Mouse (Mus musculus): ENCODE data around the gene Stxbp3.

Gene Stxbp3

GRCm38 (mm10) chr3:108860786-108861185, 20.5 kb upstream of the Stxbp3 start:
- Histone ChIP-seq H3K27me3 (ENCODE audit: insufficient read depth, low read length) (peaks cover 5% of the 10 kb centered on the region), H3K9me3 (ENCODE audit: low read length) (no peaks in the 10 kb centered on the region), H3K4me1 (replicated peaks; ENCODE audit: low read depth, low read length) (peaks cover 32% of the 10 kb centered on the region), H3K4me3 (replicated peaks; ENCODE audit: low read length) (no peak overlapping the region), H3K36me3 (ENCODE audit: insufficient read depth, low read length) (no peaks in the 10 kb centered on the region)
- TF ChIP-seq NANOG (IDR thresholded peaks at IDR 0.05; ENCODE audit: borderline replicate concordance, low read length) (no peak), POU5F1 (IDR thresholded peaks at IDR 0.05; ENCODE audit: borderline replicate concordance, low read length) (no peak), CTCF (conservative IDR thresholded peaks at IDR 0.05; ENCODE audit: low read length) (no peak)

GRCm38 (mm10) chr3:108858231-108858770, 18.0 kb upstream of the Stxbp3 start:
- peaks cover 41% of the 10 kb centered on the region for H3K4me1 ChIP-seq (replicated peaks; ENCODE audit: low read depth, low read length)
- H3K4me3 ChIP-seq (replicated peaks; ENCODE audit: low read length), result no peak overlapping the region
- TF ChIP-seq NANOG (IDR thresholded peaks at IDR 0.05; ENCODE audit: borderline replicate concordance, low read length) (no peak), POU5F1 (IDR thresholded peaks at IDR 0.05; ENCODE audit: borderline replicate concordance, low read length) (no peak), CTCF (conservative IDR thresholded peaks at IDR 0.05; ENCODE audit: low read length) (no peak)
- H3K9me3 ChIP-seq (ENCODE audit: low read length), result no peaks in the 10 kb centered on the region
- no peaks in the 10 kb centered on the region for H3K36me3 ChIP-seq (ENCODE audit: insufficient read depth, low read length)
- H3K27me3 ChIP-seq (ENCODE audit: insufficient read depth, low read length), result peaks cover 24% of the 10 kb centered on the region

- TF ChIP-seq CTCF (conservative IDR thresholded peaks at IDR 0.05; ENCODE audit: low read length) (no peak), POU5F1 (IDR thresholded peaks at IDR 0.05; ENCODE audit: borderline replicate concordance, low read length) (no peak), NANOG (IDR thresholded peaks at IDR 0.05; ENCODE audit: borderline replicate concordance, low read length) (no peak)
- H3K9me3 ChIP-seq (ENCODE audit: low read length), result no peaks in the 10 kb centered on the region
- peaks cover 24% of the 10 kb centered on the region for H3K27me3 ChIP-seq (ENCODE audit: insufficient read depth, low read length)
These were observed 17.4 kb upstream of the Stxbp3 start for GRCm38 (mm10) chr3:108857714-108858113.

GRCm38 (mm10) chr3:108857124-108857470, 16.8 kb upstream of the Stxbp3 start:
- Histone ChIP-seq H3K36me3 (ENCODE audit: insufficient read depth, low read length) (no peaks in the 10 kb centered on the region), H3K27me3 (ENCODE audit: insufficient read depth, low read length) (peaks cover 27% of the 10 kb centered on the region), H3K4me1 (replicated peaks; ENCODE audit: low read depth, low read length) (peaks cover 43% of the 10 kb centered on the region), H3K9me3 (ENCODE audit: low read length) (no peaks in the 10 kb centered on the region), H3K4me3 (replicated peaks; ENCODE audit: low read length) (no peak overlapping the region)
- peak; percentile 21; the same call in 1 of the 2 replicates for TF ChIP-seq NANOG (IDR thresholded peaks at IDR 0.05; ENCODE audit: borderline replicate concordance, low read length)
- TF ChIP-seq POU5F1 (IDR thresholded peaks at IDR 0.05; ENCODE audit: borderline replicate concordance, low read length), result no peak

More at GRCm38 (mm10) chr3:108857714-108858113, 17.4 kb upstream of the Stxbp3 start:
- Histone ChIP-seq H3K36me3 (ENCODE audit: insufficient read depth, low read length) (no peaks in the 10 kb centered on the region), H3K4me1 (replicated peaks; ENCODE audit: low read depth, low read length) (peaks cover 41% of the 10 kb centered on the region), H3K4me3 (replicated peaks; ENCODE audit: low read length) (no peak overlapping the region)

- H3K4me3 ChIP-seq (replicated peaks; ENCODE audit: low read length), result no peak overlapping the region
- no peak for TF ChIP-seq NANOG (IDR thresholded peaks at IDR 0.05; ENCODE audit: borderline replicate concordance, low read length)
- TF ChIP-seq POU5F1 (IDR thresholded peaks at IDR 0.05; ENCODE audit: borderline replicate concordance, low read length), result no peak
- TF ChIP-seq CTCF (conservative IDR thresholded peaks at IDR 0.05; ENCODE audit: low read length), result 0 out of 2 replicates have a peak, but pooled peaks have one; percentile 17
- H3K27me3 ChIP-seq (ENCODE audit: insufficient read depth, low read length), result peaks cover 32% of the 10 kb centered on the region
These were observed 16.2 kb upstream of the Stxbp3 start for GRCm38 (mm10) chr3:108856386-108857123.

GRCm38 (mm10) chr3:108855864-108856263, 15.5 kb upstream of the Stxbp3 start:
- H3K9me3 ChIP-seq (ENCODE audit: low read length), result no peaks in the 10 kb centered on the region
- H3K4me1 ChIP-seq (replicated peaks; ENCODE audit: low read depth, low read length), result peaks cover 46% of the 10 kb centered on the region
- no peaks in the 10 kb centered on the region for H3K36me3 ChIP-seq (ENCODE audit: insufficient read depth, low read length)
- peak overlapping the region; percentile 51; the same call in 1 of the 2 replicates for H3K4me3 ChIP-seq (replicated peaks; ENCODE audit: low read length)
- H3K27me3 ChIP-seq (ENCODE audit: insufficient read depth, low read length), result peaks cover 32% of the 10 kb centered on the region
- TF ChIP-seq POU5F1 (IDR thresholded peaks at IDR 0.05; ENCODE audit: borderline replicate concordance, low read length) (no peak), NANOG (IDR thresholded peaks at IDR 0.05; ENCODE audit: borderline replicate concordance, low read length) (no peak), CTCF (conservative IDR thresholded peaks at IDR 0.05; ENCODE audit: low read length) (no peak)

More at GRCm38 (mm10) chr3:108856386-108857123, 16.2 kb upstream of the Stxbp3 start:
- Histone ChIP-seq H3K36me3 (ENCODE audit: insufficient read depth, low read length) (no peaks in the 10 kb centered on the region), H3K9me3 (ENCODE audit: low read length) (no peaks in the 10 kb centered on the region), H3K4me1 (replicated peaks; ENCODE audit: low read depth, low read length) (peaks cover 46% of the 10 kb centered on the region)

- peak overlapping the region; percentile 51 for H3K4me3 ChIP-seq (replicated peaks; ENCODE audit: low read length)
- no peaks in the 10 kb centered on the region for H3K9me3 ChIP-seq (ENCODE audit: low read length)
- H3K4me1 ChIP-seq (replicated peaks; ENCODE audit: low read depth, low read length), result peaks cover 46% of the 10 kb centered on the region
- no peak for TF ChIP-seq CTCF (conservative IDR thresholded peaks at IDR 0.05; ENCODE audit: low read length)
- no peak for TF ChIP-seq NANOG (IDR thresholded peaks at IDR 0.05; ENCODE audit: borderline replicate concordance, low read length)
- TF ChIP-seq POU5F1 (IDR thresholded peaks at IDR 0.05; ENCODE audit: borderline replicate concordance, low read length), result no peak
- H3K36me3 ChIP-seq (ENCODE audit: insufficient read depth, low read length), result no peaks in the 10 kb centered on the region
- peaks cover 32% of the 10 kb centered on the region for H3K27me3 ChIP-seq (ENCODE audit: insufficient read depth, low read length)
These were observed 15.0 kb upstream of the Stxbp3 start for GRCm38 (mm10) chr3:108855371-108855770.

GRCm38 (mm10) chr3:108853266-108853665, 12.9 kb upstream of the Stxbp3 start:
- Histone ChIP-seq H3K36me3 (ENCODE audit: insufficient read depth, low read length) (no peaks in the 10 kb centered on the region), H3K4me1 (replicated peaks; ENCODE audit: low read depth, low read length) (peaks cover 48% of the 10 kb centered on the region), H3K4me3 (replicated peaks; ENCODE audit: low read length) (no peak overlapping the region), H3K27me3 (ENCODE audit: insufficient read depth, low read length) (peaks cover 32% of the 10 kb centered on the region), H3K9me3 (ENCODE audit: low read length) (no peaks in the 10 kb centered on the region)
- TF ChIP-seq POU5F1 (IDR thresholded peaks at IDR 0.05; ENCODE audit: borderline replicate concordance, low read length) (no peak), CTCF (conservative IDR thresholded peaks at IDR 0.05; ENCODE audit: low read length) (no peak), NANOG (IDR thresholded peaks at IDR 0.05; ENCODE audit: borderline replicate concordance, low read length) (no peak)
